11 mouse cellular contexts compared by ENCODE assay signal in genomic region chr17:86214285-86214684, GRCm38 (mm10). TPM values are rescaled to one million over a fixed set of nuclear protein-coding genes. Genes with fewer than 3 reads are reported as not detected.
DNase-seq lines count a peak whose midpoint lies in the region; ATAC-seq and TF ChIP-seq lines count a peak whose summit lies in the region.
"Had no signal": no experiment of that assay in that cellular context is flagged by ENCODE, and none has a peak within 500 bp of the region (broad histone marks: within the 10 kb centered on the region; RNA-seq: fewer than 3 reads in every experiment).

No protein-coding gene starts in this region.

- ATAC-seq in neural tube, embryonic 13.5 days (ENCODE audit: low read depth): no peak
- ATAC-seq in forebrain, postnatal 0 days: peak; percentile 70

- 48% methylated on average over 9 of the region's 9 CpGs for WGBS in neural tube, embryonic 13.5 days
- 29% methylated on average over 9 of the region's 9 CpGs for WGBS in forebrain, postnatal 0 days

- H3K4me3 ChIP-seq in neural tube, embryonic 13.5 days: no peak overlapping the region
- no peak overlapping the region for H3K4me3 ChIP-seq in forebrain, postnatal 0 days (ENCODE audit: low read depth, low read length)
- H3K4me3 ChIP-seq: kidney, embryonic 15.5 days; limb, embryonic 13.5 days had no signal

- H3K4me1 ChIP-seq in neural tube, embryonic 13.5 days (replicated peaks): peaks cover 3% of the 10 kb centered on the region; the same call in 1 of the 2 replicates
- H3K4me1 ChIP-seq in forebrain, postnatal 0 days (ENCODE audit: insufficient read depth): no peaks in the 10 kb centered on the region
- H3K4me1 ChIP-seq: limb, embryonic 13.5 days had no signal

- H3K36me3 ChIP-seq in neural tube, embryonic 13.5 days: no peaks in the 10 kb centered on the region
- no peaks in the 10 kb centered on the region for H3K36me3 ChIP-seq in forebrain, postnatal 0 days (ENCODE audit: insufficient read depth)
- H3K36me3 ChIP-seq: kidney, embryonic 15.5 days; limb, embryonic 13.5 days had no signal

- no peak overlapping the region for H3K4me2 ChIP-seq in neural tube, embryonic 13.5 days
- H3K4me2 ChIP-seq in forebrain, postnatal 0 days (ENCODE audit: low read depth): no peak overlapping the region
- H3K4me2 ChIP-seq: kidney, embryonic 15.5 days; limb, embryonic 13.5 days had no signal

- DNase-seq in neural tube, embryonic 10.5 days (ENCODE audit: extremely low spot score, low spot score): no peak
- peak; percentile 53 for DNase-seq in forebrain, postnatal 0 days
- peak; percentile 74 to 78 for DNase-seq in left cerebral cortex, adult 9 months (ENCODE audit: low spot score in 2 of 2)
- DNase-seq in right cerebral cortex, postnatal 36 days (ENCODE audit: low spot score in 2 of 2): peak; percentile 65 to 84
- no peak for DNase-seq in kidney, postnatal 14 days
- DNase-seq in ovary, postnatal 10 days (ENCODE audit: low spot score): no peak
- DNase-seq in lung, postnatal 25 days (ENCODE audit: low spot score): no peak
- DNase-seq: gastrocnemius, postnatal 36 days had no signal

- H3K27ac ChIP-seq in neural tube, embryonic 13.5 days (replicated peaks): peak overlapping the region; percentile 29; the same call in 1 of the 2 replicates
- H3K27ac ChIP-seq in forebrain, postnatal 0 days (ENCODE audit: low read depth, low read length): peak overlapping the region; percentile 80
- H3K27ac ChIP-seq: kidney, embryonic 15.5 days; limb, embryonic 13.5 days had no signal

- H3K27me3 ChIP-seq in neural tube, embryonic 13.5 days: no peaks in the 10 kb centered on the region
- H3K27me3 ChIP-seq in forebrain, postnatal 0 days (ENCODE audit: insufficient read depth, low read length): no peaks in the 10 kb centered on the region
- H3K27me3 ChIP-seq: kidney, embryonic 15.5 days; limb, embryonic 13.5 days had no signal

- no peak overlapping the region for H3K9ac ChIP-seq in neural tube, embryonic 13.5 days
- no peak overlapping the region; the same call in 1 of the 2 replicates for H3K9ac ChIP-seq in forebrain, postnatal 0 days
- H3K9ac ChIP-seq: kidney, embryonic 15.5 days; limb, embryonic 13.5 days had no signal

- no peak for TF ChIP-seq CTCF in forebrain, postnatal 0 days (IDR thresholded peaks at IDR 0.05; ENCODE audit: low read depth)

- no peaks in the 10 kb centered on the region for H3K9me3 ChIP-seq in neural tube, embryonic 13.5 days
- H3K9me3 ChIP-seq in forebrain, postnatal 0 days (ENCODE audit: low read length): no peaks in the 10 kb centered on the region
- H3K9me3 ChIP-seq: kidney, embryonic 15.5 days; limb, embryonic 13.5 days had no signal

RNA-seq across cellular contexts. Expression of gene Prkce, which starts 46.7 kb away (rescaled TPM):
- polyA plus RNA-seq in neural tube, embryonic 13.5 days (2015; fragmentation: Nextera tagmentation; extraction: Ambion mirVana): 24.9 and 27.7 TPM in 2 replicates
- total RNA-seq in forebrain, postnatal 0 days (2014; rRNA removed): 90.0 and 94.3 TPM in 2 replicates
- polyA plus RNA-seq in forebrain, postnatal 0 days (2015; fragmentation: Nextera tagmentation; extraction: Ambion mirVana): 59.8 and 91.3 TPM in 2 replicates

Comparison
In these comparisons a context has a peak if more than half of its experiments do, and no peak if none do; other contexts are left out.
1. DNase-seq: peak in forebrain, postnatal 0 days (single experiment), left cerebral cortex, adult 9 months (2 of 2) and right cerebral cortex, postnatal 36 days (2 of 2); none in neural tube, embryonic 10.5 days (single experiment), kidney, postnatal 14 days (single experiment), ovary, postnatal 10 days (single experiment) and lung, postnatal 25 days (single experiment).